Mouse (Mus musculus) embryo, embryonic 9.5 days (tissue): ENCODE measurements around the gene Ilf3.

Experiments used
- DNase-seq: peaks from one replicate; pipeline ENCODE4 v3.0.0-alpha.2; 2017; ENCODE audit errors: extremely low spot score

Gene Ilf3

GRCm38 (mm10) chr9:21340411-21340810 is 27.3 kb upstream of the Ilf3 start:
- DNase-seq, result no peak

DNA sequence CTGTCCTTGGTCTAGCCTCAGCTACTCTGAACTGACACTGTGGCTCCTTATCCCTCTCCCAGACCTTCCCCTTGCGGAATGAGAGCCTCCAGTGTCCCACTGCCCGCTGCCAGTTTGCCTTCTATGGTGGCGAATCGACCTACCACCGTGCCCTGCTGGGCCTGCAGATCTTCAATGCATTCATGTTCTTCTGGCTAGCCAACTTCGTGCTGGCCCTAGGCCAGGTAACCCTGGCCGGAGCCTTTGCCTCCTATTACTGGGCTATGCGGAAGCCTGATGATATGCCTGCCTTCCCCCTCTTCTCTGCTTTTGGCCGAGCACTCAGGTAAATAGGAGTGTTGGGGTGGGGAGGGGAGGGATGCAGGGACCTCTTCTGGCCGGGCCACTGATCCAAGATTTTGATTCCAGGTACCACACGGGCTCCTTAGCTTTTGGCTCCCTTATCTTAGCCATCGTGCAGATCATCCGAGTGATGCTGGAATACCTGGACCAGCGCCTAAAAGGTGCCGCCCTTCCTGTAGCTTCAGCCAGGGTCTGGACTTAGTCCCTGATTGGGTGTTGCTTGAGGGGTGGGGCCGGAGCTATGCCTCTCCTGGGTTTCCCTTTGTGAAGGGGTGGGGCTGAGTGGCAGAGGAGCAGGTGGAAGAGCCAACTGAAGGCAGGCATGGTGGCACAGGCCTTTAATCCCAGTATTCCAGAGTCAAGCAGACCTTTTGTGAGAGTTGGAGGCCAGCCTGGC is 20.9 kb upstream of the Ilf3 start:
- no peak for DNase-seq

DNA sequence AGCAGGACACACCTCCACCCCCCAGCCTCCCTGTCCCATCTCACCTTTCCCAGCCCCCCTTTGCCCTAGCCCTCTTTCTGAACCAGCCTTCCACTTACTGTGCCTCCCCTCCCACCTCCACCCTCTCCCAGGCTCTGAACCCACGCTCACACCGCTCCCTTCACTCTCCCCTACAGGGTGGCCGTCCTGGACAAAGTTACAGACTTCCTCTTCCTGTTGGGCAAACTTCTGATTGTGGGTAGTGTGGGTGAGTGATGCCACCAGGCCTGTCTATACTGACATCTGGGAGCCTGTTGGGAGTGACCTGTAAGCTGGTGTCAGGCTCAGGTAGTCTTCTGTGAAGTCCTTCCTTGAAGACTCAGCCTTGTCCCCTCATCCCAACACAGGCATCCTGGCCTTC is 19.5 kb upstream of the Ilf3 start:
- no peak for DNase-seq

DNA sequence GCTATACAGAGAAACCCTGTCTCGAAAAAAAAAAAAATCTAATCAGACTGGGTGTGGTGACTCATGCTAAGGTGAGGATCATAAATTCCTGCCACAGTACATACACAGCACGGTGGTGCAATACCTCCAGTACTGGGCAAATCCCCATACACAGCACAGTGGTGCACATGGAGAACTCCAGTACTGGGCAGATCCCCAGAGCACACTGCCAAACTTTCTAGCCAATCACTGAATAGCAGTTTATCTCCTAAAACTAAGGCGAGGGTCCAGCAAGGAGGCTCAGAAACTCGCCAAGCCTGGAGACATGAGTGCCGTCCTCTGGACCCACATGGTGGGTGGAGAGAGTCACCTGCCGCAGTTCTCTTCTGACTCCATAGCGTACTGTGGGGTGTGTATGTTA is 16.5 kb upstream of the Ilf3 start:
- DNase-seq, result no peak

GRCm38 (mm10) chr9:21351702-21352377 is 15.8 kb upstream of the Ilf3 start:
- no peak for DNase-seq

- DNase-seq, result peak; percentile 21
Measured at GRCm38 (mm10) chr9:21352463-21353372, 15.0 kb upstream of the Ilf3 start.

- DNase-seq, result no peak
Measured at GRCm38 (mm10) chr9:21353373-21353686, 14.3 kb upstream of the Ilf3 start.

- no peak for DNase-seq
Measured at GRCm38 (mm10) chr9:21354796-21355195, 12.9 kb upstream of the Ilf3 start.

DNA sequence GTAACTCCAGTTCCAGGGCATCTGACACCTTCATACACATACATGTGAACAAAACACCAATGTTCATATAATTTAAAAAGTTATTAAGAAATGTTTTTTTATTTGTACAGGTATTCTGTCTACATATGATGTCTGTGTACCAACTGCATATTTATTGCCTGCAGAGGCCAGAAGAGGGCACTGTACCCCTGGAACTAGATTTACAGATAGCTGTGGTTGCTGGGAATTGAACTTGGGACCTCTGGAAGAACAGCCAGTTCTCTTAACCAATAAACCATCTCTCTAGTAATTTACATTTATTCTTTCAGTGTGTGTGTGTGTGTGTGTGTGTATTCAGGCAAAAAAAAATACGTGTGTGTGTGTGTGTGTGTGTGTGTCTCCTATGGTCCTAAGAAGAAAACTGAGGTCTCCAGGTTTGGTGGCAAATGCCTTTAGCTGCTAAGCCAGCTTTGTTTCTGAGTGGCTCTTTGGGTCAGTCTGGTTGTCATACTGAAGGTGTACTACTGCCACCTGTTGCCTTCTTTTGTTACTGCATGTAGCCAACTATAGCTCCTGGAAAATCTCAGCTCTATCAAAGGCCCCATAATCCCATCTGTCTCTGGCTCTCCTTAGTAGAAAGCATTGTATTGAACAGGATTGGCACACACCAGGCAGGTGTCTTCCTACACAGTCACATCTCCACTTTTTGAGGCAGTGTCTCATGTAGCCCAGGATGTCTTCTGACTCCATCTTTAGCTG is 10.5 kb upstream of the Ilf3 start:
- peak; percentile 71 for DNase-seq

DNA sequence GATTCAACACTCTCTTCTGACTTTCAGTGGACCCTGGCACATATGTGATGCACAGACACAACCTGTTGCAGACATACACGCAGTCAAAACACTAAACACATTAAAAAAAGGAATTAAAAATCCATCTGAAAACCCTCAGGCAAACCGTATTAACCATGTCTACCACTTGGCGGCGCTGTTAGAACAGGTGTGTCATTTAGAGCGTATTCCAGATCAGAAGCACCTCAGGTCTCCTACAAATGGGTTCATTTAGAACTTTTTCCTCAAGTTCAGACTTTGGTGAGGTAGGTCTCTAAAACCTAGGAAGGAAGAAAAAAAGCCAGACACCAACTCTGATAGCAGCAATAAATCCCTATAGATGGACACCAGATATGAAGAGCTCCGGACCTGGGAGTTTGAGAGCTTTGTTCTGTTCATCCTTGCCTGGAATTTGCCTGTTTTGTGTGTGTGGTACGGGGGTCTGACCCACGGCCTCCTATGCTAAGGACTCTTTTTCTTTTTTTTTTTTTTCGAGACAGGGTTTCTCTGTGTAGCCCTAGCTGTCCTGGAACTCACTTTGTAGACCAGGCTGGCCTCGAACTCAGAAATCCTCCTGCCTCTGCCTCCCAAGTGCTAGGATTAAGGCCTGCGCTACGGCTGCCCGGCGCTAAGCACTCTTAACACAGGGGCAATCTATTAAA is 990 bp upstream of the Ilf3 start:
- peak; percentile 61 for DNase-seq

DNA sequence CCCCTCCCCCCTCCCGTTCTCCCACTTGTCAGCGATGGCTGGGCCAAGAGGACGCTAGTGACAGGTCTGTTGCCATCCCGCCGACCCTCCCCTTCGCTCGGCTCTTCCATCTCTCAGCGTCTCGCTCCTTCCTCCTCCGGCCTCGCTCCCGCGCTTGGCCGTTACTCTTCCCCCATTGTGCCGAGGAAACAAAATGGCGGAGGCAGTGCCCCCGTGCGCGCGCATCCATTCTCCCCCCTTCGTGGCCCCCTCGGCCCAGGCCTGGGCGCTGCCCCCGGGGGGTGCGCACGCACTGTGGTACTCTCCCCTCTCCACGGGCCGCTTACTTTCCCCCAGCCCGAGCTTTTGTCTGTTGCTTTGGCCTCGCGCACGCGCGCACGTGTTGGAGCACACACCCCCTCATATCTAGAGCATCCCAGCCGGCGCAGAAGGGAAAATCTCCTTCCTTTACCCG is 487 bp downstream of the Ilf3 start:
- peak; percentile 83 for DNase-seq

DNA sequence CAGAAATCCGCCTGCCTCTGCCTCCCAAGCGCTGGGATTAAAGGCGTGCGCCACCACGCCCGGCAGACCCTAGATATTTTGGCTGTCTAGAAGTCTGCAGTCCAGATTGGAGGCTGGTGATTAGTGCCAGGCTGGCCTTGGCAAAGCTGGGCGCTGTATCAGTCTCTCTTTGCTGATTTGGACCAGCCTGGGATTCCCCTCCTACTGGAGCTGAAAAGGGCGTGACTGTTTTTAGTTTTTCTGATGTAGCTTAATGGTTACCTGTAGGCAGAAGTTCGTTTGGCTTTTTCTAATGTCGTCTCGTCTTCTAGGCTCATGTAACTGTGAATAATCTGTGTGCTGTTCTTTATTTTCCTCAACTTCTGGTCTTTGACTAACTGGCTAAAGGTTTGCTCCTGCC is 1.4 kb downstream of the Ilf3 start:
- DNase-seq, result no peak

DNA sequence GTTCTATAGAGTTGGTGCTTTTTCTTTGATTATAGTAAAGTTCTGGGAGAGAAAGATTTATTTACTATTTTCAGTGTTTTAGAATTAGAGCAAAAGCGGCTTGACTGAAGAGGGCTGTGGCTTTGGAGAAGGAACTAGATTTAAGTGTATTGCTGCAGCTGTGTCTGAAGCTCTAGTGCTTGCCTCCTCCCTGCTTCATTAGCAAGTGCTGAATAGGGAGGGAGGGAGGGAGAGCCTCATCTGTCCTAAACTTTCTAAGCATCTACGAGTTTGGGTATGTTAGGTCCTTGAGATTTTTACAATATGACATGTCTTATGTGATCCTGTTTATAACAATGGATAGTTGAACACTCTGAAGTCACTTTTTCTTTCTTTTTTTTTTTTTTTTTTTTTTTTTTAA is 3.2 kb downstream of the Ilf3 start:
- DNase-seq, result no peak

GRCm38 (mm10) chr9:21372508-21372907 is 4.8 kb downstream of the Ilf3 start:
- no peak for DNase-seq

DNA sequence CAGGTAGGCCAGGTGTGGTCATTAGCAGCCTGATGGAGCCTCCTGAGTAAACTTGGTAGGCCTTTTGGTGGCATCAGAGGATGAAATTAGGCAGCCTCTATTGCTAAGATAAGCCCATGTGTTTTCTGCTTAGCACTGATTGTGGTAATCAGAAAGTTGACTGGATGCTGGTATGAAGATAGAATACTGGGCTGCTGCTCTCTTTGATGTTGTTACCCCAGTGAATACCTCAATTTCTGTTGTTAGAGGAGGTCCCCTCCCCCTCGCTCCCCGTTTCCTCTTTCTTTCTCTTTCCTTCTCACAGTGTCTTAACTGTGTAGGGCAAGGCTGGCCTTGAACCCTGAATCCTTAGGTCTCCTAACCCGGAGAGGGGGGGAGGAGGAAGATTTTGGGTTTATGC is 11.5 kb downstream of the Ilf3 start:
- no peak for DNase-seq

GRCm38 (mm10) chr9:21380868-21381267 is 13.2 kb downstream of the Ilf3 start:
- no peak for DNase-seq

DNA sequence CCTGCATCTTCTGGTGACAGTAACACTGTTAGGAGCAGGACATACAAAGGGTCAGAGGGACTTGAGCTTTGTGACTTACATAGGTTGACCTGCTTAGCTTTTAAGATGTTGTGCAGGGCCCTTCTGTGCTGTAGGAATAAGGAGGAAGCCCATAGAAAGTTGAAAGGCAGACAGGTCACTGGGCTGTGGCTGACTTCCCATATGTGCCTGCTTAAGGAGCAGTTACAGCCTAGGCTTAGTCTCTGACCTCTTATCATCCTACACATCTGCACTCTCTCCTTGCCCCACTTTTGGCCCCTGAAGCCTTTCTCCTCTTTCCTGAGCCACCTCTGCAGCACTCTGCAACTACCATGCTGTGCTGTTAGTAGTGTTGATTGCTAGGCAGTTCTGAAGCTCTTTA is 16.3 kb downstream of the Ilf3 start:
- DNase-seq, result no peak

- DNase-seq, result no peak
Measured at GRCm38 (mm10) chr9:21392646-21393175, 25.0 kb downstream of the Ilf3 start.

DNA sequence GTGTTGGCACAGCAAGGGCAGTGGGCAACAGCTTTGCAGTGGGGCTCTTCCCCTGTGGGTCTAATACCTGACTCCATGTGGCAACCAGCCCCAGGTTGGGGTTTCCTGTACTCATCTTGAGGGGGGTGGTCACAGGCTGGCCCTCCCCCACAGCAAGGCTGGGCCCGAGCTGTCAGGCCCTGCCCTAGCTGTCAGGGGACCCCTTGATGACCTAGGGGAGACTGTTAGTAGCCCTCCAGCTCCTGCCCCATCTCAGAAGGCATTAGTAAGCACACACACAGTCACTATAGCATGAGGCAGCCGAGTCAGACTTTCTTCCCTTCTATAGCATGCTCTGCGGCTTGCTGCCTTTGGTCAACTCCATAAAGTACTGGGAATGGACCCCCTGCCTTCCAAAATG is 28.0 kb downstream of the Ilf3 start:
- no peak for DNase-seq

- DNase-seq, result no peak
Measured at GRCm38 (mm10) chr9:21397170-21397569, 29.5 kb downstream of the Ilf3 start.

GRCm38 (mm10) chr9:21401042-21401441 is 33.4 kb downstream of the Ilf3 start:
- no peak for DNase-seq
